Mouse (Mus musculus) embryonic fibroblast, embryonic 13.5 days (primary cell): ENCODE results near the gene Pla2g2d.

Source experiments
- CTCF ChIP-seq: IDR thresholded peaks from 2 replicates; pipeline ENCODE4 v1.5.1; 2011; ENCODE audit warnings: mild to moderate bottlenecking, control low read depth, low read length, moderate library complexity, borderline replicate concordance; ENCODE audit not compliant: insufficient read depth
- POLR2A ChIP-seq: IDR thresholded peaks from 2 replicates; pipeline ENCODE4 v1.6.1; 2011; ENCODE audit warnings: low read depth, mild to moderate bottlenecking, control low read depth, low read length, moderate library complexity

- TF ChIP-seq POLR2A, result no peak
- no peak for TF ChIP-seq CTCF
These were observed 26.1 kb downstream of the Pla2g2d start for GRCm38 (mm10) chr4:138801631-138802030.
